Mouse (Mus musculus): ENCODE results near the gene Adamts3. TPM values are rescaled to one million over a fixed set of nuclear protein-coding genes. Genes with fewer than 3 reads are reported as not detected.

Adamts3 gene
- total and polyA plus RNA-seq, 3 experiments: 0.05 TPM; not detected in 2

DNA sequence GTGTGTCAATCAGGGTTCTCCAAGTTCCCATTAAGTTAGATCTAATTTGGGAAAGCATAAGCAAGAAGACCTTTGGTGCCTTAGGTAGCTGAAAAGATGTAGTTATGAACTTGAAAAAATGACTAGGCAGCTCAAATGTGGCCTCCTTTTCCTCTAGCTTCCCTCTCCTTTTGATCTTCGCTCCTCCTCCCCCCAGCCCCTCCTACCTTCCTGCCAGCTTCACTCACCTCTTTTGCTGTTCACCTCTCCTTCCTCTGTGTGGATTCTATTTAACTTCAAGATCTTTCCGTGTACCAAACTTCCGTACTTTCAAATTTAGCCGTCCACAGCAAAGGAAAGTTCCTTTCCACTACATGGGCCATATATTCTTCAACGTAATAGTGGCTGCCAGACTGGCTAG lies 17.9 kb upstream of the Adamts3 start:
- no peak for ATAC-seq (ENCODE audit: extremely low read depth, insufficient number of reproducible peaks, low FRiP score, poor library complexity, severe bottlenecking)
- TF ChIP-seq TAL1 (conservative IDR thresholded peaks at IDR 0.05; ENCODE audit: low read depth, low read length) (no peak), GATA2 (IDR thresholded peaks at IDR 0.05; ENCODE audit: borderline replicate concordance, low read depth, low read length) (no peak), POLR2AphosphoS5 (IDR thresholded peaks at IDR 0.05; ENCODE audit: insufficient replicate concordance, low read depth, low read length) (no peak), GATA1 (IDR thresholded peaks at IDR 0.05; ENCODE audit: borderline replicate concordance, low read length) (no peak), CTCF (IDR thresholded peaks at IDR 0.05; ENCODE audit: low read depth, low read length) (no peak)
- H3K4me1 ChIP-seq (ENCODE audit: insufficient read depth, low read depth, low read length): no peaks in the 10 kb centered on the region

DNA sequence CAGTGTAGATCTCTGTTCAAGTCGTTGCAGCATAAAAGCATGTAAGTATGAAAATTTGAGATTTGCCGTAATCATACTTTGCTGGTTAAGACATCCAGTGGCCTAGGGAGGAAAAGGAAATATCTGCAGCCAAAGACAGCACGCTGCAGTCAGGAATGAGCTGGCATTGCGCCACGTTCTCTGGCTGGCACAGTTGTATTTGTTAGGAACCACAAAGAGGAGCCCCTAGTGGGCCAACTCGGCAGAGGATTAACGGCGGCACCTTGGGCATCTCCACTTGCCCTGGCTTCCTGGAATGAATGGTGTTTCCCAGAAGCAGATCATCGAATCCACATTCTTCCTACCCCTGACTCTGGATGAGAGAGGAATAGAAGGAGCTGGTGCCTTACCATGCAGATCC lies 14.4 kb upstream of the Adamts3 start:
- Histone ChIP-seq H3K4me1 (ENCODE audit: insufficient read depth, low read depth, low read length) (no peaks in the 10 kb centered on the region), H3K27me3 (ENCODE audit: insufficient read depth, low read length) (no peaks in the 10 kb centered on the region), H3K36me3 (replicated peaks) (no peaks in the 10 kb centered on the region), H3K4me3 (ENCODE audit: low read depth, low read length) (no peak overlapping the region), H3K9me3 (replicated peaks) (peaks cover 15% of the 10 kb centered on the region)
- TF ChIP-seq GATA2 (IDR thresholded peaks at IDR 0.05; ENCODE audit: borderline replicate concordance, low read depth, low read length) (no peak), POLR2AphosphoS5 (IDR thresholded peaks at IDR 0.05; ENCODE audit: insufficient replicate concordance, low read depth, low read length) (no peak), CTCF (IDR thresholded peaks at IDR 0.05; ENCODE audit: low read depth, low read length) (no peak), TAL1 (conservative IDR thresholded peaks at IDR 0.05; ENCODE audit: low read depth, low read length) (no peak), GATA1 (IDR thresholded peaks at IDR 0.05; ENCODE audit: borderline replicate concordance, low read length) (no peak)
- no peak for DNase-seq (ENCODE audit: low spot score)
- no peak for ATAC-seq (ENCODE audit: extremely low read depth, insufficient number of reproducible peaks, low FRiP score, poor library complexity, severe bottlenecking)

More for the DNA sequence above, 17.9 kb upstream of the Adamts3 start:
- no peak for DNase-seq (ENCODE audit: low spot score)
- Histone ChIP-seq H3K9me3 (replicated peaks) (peaks cover 13% of the 10 kb centered on the region), H3K36me3 (replicated peaks) (no peaks in the 10 kb centered on the region), H3K4me3 (ENCODE audit: low read depth, low read length) (no peak overlapping the region), H3K27me3 (ENCODE audit: insufficient read depth, low read length) (no peaks in the 10 kb centered on the region)

- DNase-seq (ENCODE audit: low spot score) (no peak), ATAC-seq (ENCODE audit: extremely low read depth, insufficient number of reproducible peaks, low FRiP score, poor library complexity, severe bottlenecking) (no peak)
- Histone ChIP-seq H3K27me3 (ENCODE audit: insufficient read depth, low read length) (no peaks in the 10 kb centered on the region), H3K4me3 (ENCODE audit: low read depth, low read length) (no peak overlapping the region), H3K36me3 (replicated peaks) (no peaks in the 10 kb centered on the region), H3K4me1 (ENCODE audit: insufficient read depth, low read depth, low read length) (no peaks in the 10 kb centered on the region), H3K9me3 (replicated peaks) (peaks cover 12% of the 10 kb centered on the region)
- no peak for TF ChIP-seq GATA1 (IDR thresholded peaks at IDR 0.05; ENCODE audit: borderline replicate concordance, low read length)
- no peak for TF ChIP-seq POLR2AphosphoS5 (IDR thresholded peaks at IDR 0.05; ENCODE audit: insufficient replicate concordance, low read depth, low read length)
- TF ChIP-seq TAL1 (conservative IDR thresholded peaks at IDR 0.05; ENCODE audit: low read depth, low read length): no peak
- TF ChIP-seq CTCF (IDR thresholded peaks at IDR 0.05; ENCODE audit: low read depth, low read length): no peak
- no peak for TF ChIP-seq GATA2 (IDR thresholded peaks at IDR 0.05; ENCODE audit: borderline replicate concordance, low read depth, low read length)
These were observed 12.4 kb upstream of the Adamts3 start for GRCm38 (mm10) chr5:89895520-89895919.

- DNase-seq (ENCODE audit: low spot score) (no peak), ATAC-seq (ENCODE audit: extremely low read depth, insufficient number of reproducible peaks, low FRiP score, poor library complexity, severe bottlenecking) (no peak)
- no peaks in the 10 kb centered on the region for H3K36me3 ChIP-seq (replicated peaks)
These were observed 1.9 kb upstream of the Adamts3 start for GRCm38 (mm10) chr5:89884991-89885390.

DNA sequence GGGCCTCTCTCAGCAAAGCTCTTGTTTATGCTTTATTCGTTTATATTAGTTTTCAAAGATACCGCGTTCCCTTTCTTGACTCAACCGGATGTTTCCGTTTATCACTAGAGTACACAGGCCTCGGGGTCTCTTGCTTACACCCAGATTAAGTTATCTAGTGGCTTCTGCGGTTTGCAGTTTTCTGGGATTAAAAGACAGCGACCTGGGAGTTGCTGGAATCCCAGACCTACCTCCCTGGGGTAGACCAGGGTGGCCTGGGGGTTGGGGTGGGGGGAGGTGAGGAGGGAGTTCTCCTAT lies 722 bp upstream of the Adamts3 start:
- DNase-seq (ENCODE audit: low spot score): no peak
- H3K4me3 ChIP-seq (ENCODE audit: low read depth, low read length): no peak overlapping the region

More at GRCm38 (mm10) chr5:89884991-89885390, 1.9 kb upstream of the Adamts3 start:
- H3K27me3 ChIP-seq (ENCODE audit: insufficient read depth, low read length): no peaks in the 10 kb centered on the region
- TF ChIP-seq GATA1 (IDR thresholded peaks at IDR 0.05; ENCODE audit: borderline replicate concordance, low read length) (no peak), TAL1 (conservative IDR thresholded peaks at IDR 0.05; ENCODE audit: low read depth, low read length) (no peak), POLR2AphosphoS5 (IDR thresholded peaks at IDR 0.05; ENCODE audit: insufficient replicate concordance, low read depth, low read length) (no peak), CTCF (IDR thresholded peaks at IDR 0.05; ENCODE audit: low read depth, low read length) (no peak), GATA2 (IDR thresholded peaks at IDR 0.05; ENCODE audit: borderline replicate concordance, low read depth, low read length) (no peak)
- no peaks in the 10 kb centered on the region for H3K4me1 ChIP-seq (ENCODE audit: insufficient read depth, low read depth, low read length)
- H3K9me3 ChIP-seq (replicated peaks): peaks cover 32% of the 10 kb centered on the region
- H3K4me3 ChIP-seq (ENCODE audit: low read depth, low read length): no peak overlapping the region

DNA sequence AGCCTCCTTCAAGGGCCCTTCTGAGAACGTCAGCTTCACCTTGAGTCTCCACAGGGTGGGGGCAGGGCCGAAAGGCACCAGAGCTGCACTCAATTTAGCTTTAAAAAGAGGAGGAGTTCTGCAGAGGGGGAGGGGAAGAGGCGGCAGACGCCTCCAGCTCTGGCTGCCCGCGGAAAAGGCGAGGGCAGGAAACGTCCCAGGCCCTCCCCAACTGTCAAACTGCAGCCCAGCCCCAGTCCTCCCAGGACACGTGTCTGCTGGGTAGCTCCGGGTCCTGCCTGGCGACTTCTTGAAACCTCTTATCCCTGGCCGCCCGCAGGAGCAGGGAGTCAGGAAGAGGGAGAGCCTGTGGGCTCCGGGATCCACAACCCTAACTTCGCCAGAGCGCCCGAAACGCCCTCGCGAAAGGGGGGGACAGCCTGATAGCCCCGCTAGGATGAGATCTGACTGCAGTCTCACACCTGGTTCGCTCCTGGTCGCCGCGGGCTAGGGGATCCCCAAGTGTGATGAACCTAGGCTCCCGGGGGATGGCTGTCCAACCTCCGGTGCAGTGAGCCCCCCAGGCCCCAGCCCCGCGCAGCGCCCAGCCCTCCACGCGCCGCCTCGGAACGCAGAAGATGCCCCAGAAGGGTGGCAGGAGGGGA lies 921 bp downstream of the Adamts3 start:
- H3K4me3 ChIP-seq (ENCODE audit: low read depth, low read length): no peak overlapping the region; the same call in 1 of the 2 replicates
- H3K4me1 ChIP-seq (ENCODE audit: insufficient read depth, low read depth, low read length): no peaks in the 10 kb centered on the region
- H3K9me3 ChIP-seq (replicated peaks): peaks cover 32% of the 10 kb centered on the region
- H3K27me3 ChIP-seq (ENCODE audit: insufficient read depth, low read length): no peaks in the 10 kb centered on the region
- DNase-seq (ENCODE audit: low spot score): no peak
- ATAC-seq (ENCODE audit: extremely low read depth, insufficient number of reproducible peaks, low FRiP score, poor library complexity, severe bottlenecking): no peak
- no peak for TF ChIP-seq GATA2 (IDR thresholded peaks at IDR 0.05; ENCODE audit: borderline replicate concordance, low read depth, low read length)
- TF ChIP-seq POLR2AphosphoS5 (IDR thresholded peaks at IDR 0.05; ENCODE audit: insufficient replicate concordance, low read depth, low read length): no peak
- TF ChIP-seq CTCF (IDR thresholded peaks at IDR 0.05; ENCODE audit: low read depth, low read length): no peak
- no peak for TF ChIP-seq GATA1 (IDR thresholded peaks at IDR 0.05; ENCODE audit: borderline replicate concordance, low read length)
- no peak for TF ChIP-seq TAL1 (conservative IDR thresholded peaks at IDR 0.05; ENCODE audit: low read depth, low read length)
- no peaks in the 10 kb centered on the region for H3K36me3 ChIP-seq (replicated peaks)

More for the DNA sequence above, 722 bp upstream of the Adamts3 start:
- ATAC-seq (ENCODE audit: extremely low read depth, insufficient number of reproducible peaks, low FRiP score, poor library complexity, severe bottlenecking): no peak
- no peaks in the 10 kb centered on the region for H3K4me1 ChIP-seq (ENCODE audit: insufficient read depth, low read depth, low read length)
- no peak for TF ChIP-seq CTCF (IDR thresholded peaks at IDR 0.05; ENCODE audit: low read depth, low read length)
- peaks cover 39% of the 10 kb centered on the region for H3K9me3 ChIP-seq (replicated peaks)
- H3K36me3 ChIP-seq (replicated peaks): no peaks in the 10 kb centered on the region
- H3K27me3 ChIP-seq (ENCODE audit: insufficient read depth, low read length): no peaks in the 10 kb centered on the region
